12 mouse cellular contexts compared by ENCODE assay signal in the genomic region with DNA sequence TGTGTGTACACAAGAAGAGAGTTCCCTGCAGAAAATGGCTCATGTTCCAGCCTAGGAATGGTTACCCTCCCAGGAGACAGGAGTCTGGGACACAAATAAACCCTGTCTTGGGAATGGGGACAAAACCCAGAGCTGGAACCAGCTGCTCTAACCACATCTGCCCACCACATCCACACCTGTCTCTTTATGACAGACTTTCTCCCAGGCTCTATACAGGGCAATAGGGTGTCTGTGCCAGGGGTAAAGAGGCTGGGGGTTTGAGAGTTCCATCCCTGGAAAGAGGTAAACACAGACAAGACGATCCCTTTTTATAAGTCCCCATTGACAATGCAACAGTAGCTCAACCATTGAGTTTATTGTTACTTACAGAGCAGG. TPM values are rescaled to one million over a fixed set of nuclear protein-coding genes. Genes with fewer than 3 reads are reported as not detected.
DNase-seq lines count a peak whose midpoint lies in the region; ATAC-seq lines count a peak whose summit lies in the region.
"Had no signal": no experiment of that assay in that cellular context is flagged by ENCODE, and none has a peak within 500 bp of the region (broad histone marks: within the 10 kb centered on the region; RNA-seq: fewer than 3 reads in every experiment).

No protein-coding gene starts in this region.

- no peak overlapping the region for H3K4me3 ChIP-seq in kidney, embryonic 14.5 days (ENCODE audit: low read length)
- peak overlapping the region; percentile 38; the same call in 1 of the 2 replicates for H3K4me3 ChIP-seq in forebrain, embryonic 10.5 days
- 0 out of 2 replicates have a peak overlapping the region, but pooled peaks have one; percentile 6 for H3K4me3 ChIP-seq in intestine, embryonic 14.5 days (ENCODE audit: low read depth, low read length)
- no peak overlapping the region; the same call in 1 of the 2 replicates for H3K4me3 ChIP-seq in midbrain, embryonic 16.5 days (ENCODE audit: low read depth, low read length)

- H3K4me2 ChIP-seq in kidney, embryonic 14.5 days (replicated peaks; ENCODE audit: low read depth, low read length), result no peak overlapping the region
- H3K4me2 ChIP-seq in intestine, embryonic 14.5 days (ENCODE audit: low read length), result no peak overlapping the region; the same call in 1 of the 2 replicates
- H3K4me2 ChIP-seq in midbrain, embryonic 16.5 days (ENCODE audit: low read length), result peak overlapping the region; percentile 20

- H3K9ac ChIP-seq in kidney, embryonic 14.5 days (ENCODE audit: low read depth, low read length), result 0 out of 2 replicates have a peak overlapping the region, but pooled peaks have one; percentile 14
- H3K9ac ChIP-seq in intestine, embryonic 14.5 days (ENCODE audit: low read length), result 0 out of 2 replicates have a peak overlapping the region, but pooled peaks have one; percentile 34
- peak overlapping the region; percentile 42 for H3K9ac ChIP-seq in midbrain, embryonic 16.5 days (ENCODE audit: low read depth, low read length)

- WGBS in kidney, embryonic 14.5 days, result 72% methylated on average over 1 of the region's 1 CpGs
- 64% methylated on average over 1 of the region's 1 CpGs for WGBS in forebrain, embryonic 10.5 days
- 36% methylated on average over 1 of the region's 1 CpGs for WGBS in intestine, embryonic 14.5 days
- WGBS in midbrain, embryonic 16.5 days, result 30% methylated on average over 1 of the region's 1 CpGs

- no peaks in the 10 kb centered on the region for H3K27me3 ChIP-seq in kidney, embryonic 14.5 days (ENCODE audit: control insufficient read depth, insufficient read depth, low read length)
- H3K27me3 ChIP-seq in forebrain, embryonic 10.5 days (ENCODE audit: poor library complexity, severe bottlenecking), result peaks cover 13% of the 10 kb centered on the region
- no peaks in the 10 kb centered on the region for H3K27me3 ChIP-seq in intestine, embryonic 14.5 days (replicated peaks; ENCODE audit: control insufficient read depth, insufficient read depth, low read length)
- no peaks in the 10 kb centered on the region for H3K27me3 ChIP-seq in midbrain, embryonic 16.5 days (ENCODE audit: control insufficient read depth, insufficient read depth, low read depth, low read length)

- ATAC-seq in kidney, embryonic 14.5 days (ENCODE audit: low FRiP score, low TSS enrichment), result no peak; the same call in 1 of the 2 replicates
- ATAC-seq in intestine, embryonic 14.5 days (replicated peaks; ENCODE audit: low FRiP score, low TSS enrichment, low read depth), result no peak
- peak; percentile 36; the same call in 1 of the 2 replicates for ATAC-seq in midbrain, embryonic 16.5 days

- H3K36me3 ChIP-seq in kidney, embryonic 14.5 days (ENCODE audit: control insufficient read depth, insufficient read depth, low read length), result no peaks in the 10 kb centered on the region
- H3K36me3 ChIP-seq in forebrain, embryonic 10.5 days (replicated peaks), result no peaks in the 10 kb centered on the region
- no peaks in the 10 kb centered on the region for H3K36me3 ChIP-seq in intestine, embryonic 14.5 days (ENCODE audit: control insufficient read depth, insufficient read depth, low read length)
- no peaks in the 10 kb centered on the region for H3K36me3 ChIP-seq in midbrain, embryonic 16.5 days (ENCODE audit: control insufficient read depth, insufficient read depth, low read length)

- H3K27ac ChIP-seq in kidney, embryonic 14.5 days (ENCODE audit: low read depth, low read length), result peak overlapping the region; percentile 63; the same call in 1 of the 2 replicates
- H3K27ac ChIP-seq in forebrain, embryonic 10.5 days, result peak overlapping the region; percentile 93
- H3K27ac ChIP-seq in intestine, embryonic 14.5 days (ENCODE audit: low read depth), result peak overlapping the region; percentile 74
- H3K27ac ChIP-seq in midbrain, embryonic 16.5 days (ENCODE audit: low read length), result peak overlapping the region; percentile 83

- no peak for DNase-seq in kidney, postnatal 4 days
- DNase-seq in forebrain, embryonic 10.5 days (ENCODE audit: extremely low spot score, low spot score), result no peak
- no peak for DNase-seq in intestine, embryonic 14.5 days (ENCODE audit: low spot score)
- no peak for DNase-seq in embryo, embryonic 9.5 days (ENCODE audit: extremely low spot score)
- DNase-seq in ovary, postnatal 14 days (ENCODE audit: low spot score), result no peak
- DNase-seq in adrenal gland, adult 2 months, result no peak

- peaks cover 19% of the 10 kb centered on the region for H3K4me1 ChIP-seq in kidney, embryonic 14.5 days (ENCODE audit: control insufficient read depth, insufficient read depth, low read length)
- H3K4me1 ChIP-seq in forebrain, embryonic 10.5 days, result peaks cover 55% of the 10 kb centered on the region
- peaks cover 17% of the 10 kb centered on the region for H3K4me1 ChIP-seq in intestine, embryonic 14.5 days (replicated peaks; ENCODE audit: control insufficient read depth, insufficient read depth, low read length)
- H3K4me1 ChIP-seq in midbrain, embryonic 16.5 days (ENCODE audit: control insufficient read depth, insufficient read depth, low read length), result peaks cover 38% of the 10 kb centered on the region

- H3K9me3 ChIP-seq in kidney, embryonic 14.5 days (ENCODE audit: control insufficient read depth, low read length), result no peaks in the 10 kb centered on the region
- 0 out of 2 replicates have a peak, but pooled peaks cover 4% of the 10 kb centered on the region for H3K9me3 ChIP-seq in forebrain, embryonic 10.5 days
- H3K9me3 ChIP-seq in intestine, embryonic 14.5 days (ENCODE audit: control insufficient read depth, low read length), result no peaks in the 10 kb centered on the region
- H3K9me3 ChIP-seq in midbrain, embryonic 16.5 days (replicated peaks; ENCODE audit: control insufficient read depth, low read length, poor library complexity, severe bottlenecking), result no peaks in the 10 kb centered on the region

RNA-seq across cellular contexts. Expression of gene Gm11733, which starts 14.0 kb away (rescaled TPM):
- 0.09 TPM in 1 of 2 replicates, not detected in the other for polyA plus RNA-seq in kidney, embryonic 14.5 days (2014; fragmentation: Nextera tagmentation; extraction: Ambion mirVana)
- polyA plus RNA-seq in forebrain, embryonic 10.5 days (2016; fragmentation: Nextera tagmentation; extraction: Ambion mirVana), result not detected in 2 replicates
- 0.12 TPM in 1 of 2 replicates, not detected in the other for polyA plus RNA-seq in intestine, embryonic 14.5 days (2014; fragmentation: Nextera tagmentation; extraction: Ambion mirVana)
- not detected in 2 replicates for polyA plus RNA-seq in midbrain, embryonic 16.5 days (2015; fragmentation: Nextera tagmentation; extraction: Ambion mirVana)
- total RNA-seq in adrenal gland, adult 2 months (2021), result not detected
- not detected in 2 replicates for polyA plus RNA-seq in adrenal gland, adult 2 months (2012; rRNA removed)
- total RNA-seq: gastrocnemius, postnatal 14 days; hematopoietic stem cell, adult 5-6 weeks had no signal
- polyA plus RNA-seq: C2C12; testis, adult 2 months had no signal

Comparison
In these comparisons a context has a peak if more than half of its experiments do, and no peak if none do; other contexts are left out.
1. H3K4me3 ChIP-seq: peak in forebrain, embryonic 10.5 days (single experiment) and intestine, embryonic 14.5 days (single experiment); none in kidney, embryonic 14.5 days (single experiment) and midbrain, embryonic 16.5 days (single experiment).
2. Peak in every context shown above with its lines, with median percentiles within 50 percentile points of each other: H3K27ac ChIP-seq and H3K9ac ChIP-seq.